Mouse (Mus musculus): ENCODE measurements around the gene Tpt1.
"Not testable (repeated sequence)": the region's sequence is repeated elsewhere in the genome, so short reads cannot be mapped to it uniquely, and the experiment has no call there.

Tpt1 gene

DNA sequence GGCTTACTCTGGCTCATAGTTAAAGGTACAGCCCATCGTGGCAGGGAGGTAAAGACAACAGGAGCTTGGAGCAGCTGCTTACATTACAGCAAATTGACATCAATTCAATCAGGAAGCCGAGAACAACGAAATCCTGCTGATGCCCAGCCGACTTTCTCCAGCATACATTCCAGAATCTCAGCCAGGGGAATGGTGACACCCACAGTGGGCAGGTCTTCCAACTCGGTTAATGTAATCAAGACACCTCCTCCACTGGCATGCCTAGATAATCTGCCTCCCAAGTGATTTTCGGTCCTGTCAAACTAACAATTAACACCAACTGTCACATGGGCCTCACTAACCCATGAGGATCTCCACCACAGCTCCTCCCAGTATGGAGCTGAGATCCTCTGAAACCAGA is 17.8 kb downstream of the Tpt1 start:
- ChIA-PET POLR2A (interaction anchor here (0.7 to 2.3 kb wide), 11 partner anchors 9 to 636 kb away, joined by 3 to 54 read pairs (median 4); partner anchors contain the start of gene Cog3 (in 1 of the 4)), CTCF (interaction anchor here in 1 of 4 experiments (0.5 kb wide), 1 partner anchor 137 kb away, joined by 7 read pairs; no protein-coding TSS in a partner anchor)

DNA sequence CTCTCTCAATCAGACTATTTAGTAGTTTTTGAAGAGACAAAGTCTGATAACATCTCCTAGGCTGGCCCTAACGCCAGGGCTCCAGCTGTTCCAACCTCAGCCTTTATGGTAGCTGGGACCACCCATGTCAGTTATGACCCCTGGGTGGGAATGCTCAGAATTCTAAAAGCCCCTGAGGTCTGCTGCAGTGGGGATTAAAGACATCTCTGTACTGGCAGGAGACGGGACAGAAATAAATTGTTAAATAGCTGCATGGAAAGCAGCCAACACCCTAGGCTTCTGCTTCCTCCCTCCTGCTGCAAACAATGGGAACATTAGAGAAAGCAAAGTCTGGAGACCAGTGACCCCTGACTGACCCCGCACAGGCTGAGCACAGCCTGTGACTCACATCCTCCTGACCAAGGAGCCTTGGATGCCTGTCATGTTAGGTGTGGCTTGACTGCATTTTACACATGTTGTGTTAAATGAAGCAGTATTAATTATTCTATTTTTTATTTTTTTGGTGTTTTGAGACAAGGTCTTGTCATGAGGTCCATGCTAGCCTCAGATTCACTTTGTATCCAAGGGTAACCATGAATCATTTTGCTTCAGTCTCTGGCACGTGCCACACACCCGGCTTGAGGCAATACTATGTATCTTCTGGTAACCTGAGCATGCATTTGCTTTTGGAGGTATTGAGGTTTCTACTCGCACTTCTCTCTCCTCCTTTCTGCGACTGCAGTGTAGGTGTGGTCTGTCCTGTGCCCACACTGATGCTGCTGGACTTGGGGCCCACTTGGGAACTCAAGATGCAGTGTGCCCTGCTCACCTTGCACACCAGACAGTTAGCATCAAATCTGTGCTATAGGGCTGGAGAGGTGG is 18.9 kb downstream of the Tpt1 start:
- POLR2A ChIA-PET: interaction anchor here in 3 of 4 experiments (0.7 to 2.3 kb wide), 12 partner anchors 10 to 597 kb away, joined by 3 to 54 read pairs (median 4); partner anchors contain the start of genes Cog3 (in 1 of the 3) and Tpt1 (in 1 of the 3)
- CTCF ChIA-PET: interaction anchor here in 1 of 4 experiments (0.5 to 1.0 kb wide), 2 partner anchors 108 to 219 kb away, joined by 3 read pairs; no protein-coding TSS in a partner anchor

DNA sequence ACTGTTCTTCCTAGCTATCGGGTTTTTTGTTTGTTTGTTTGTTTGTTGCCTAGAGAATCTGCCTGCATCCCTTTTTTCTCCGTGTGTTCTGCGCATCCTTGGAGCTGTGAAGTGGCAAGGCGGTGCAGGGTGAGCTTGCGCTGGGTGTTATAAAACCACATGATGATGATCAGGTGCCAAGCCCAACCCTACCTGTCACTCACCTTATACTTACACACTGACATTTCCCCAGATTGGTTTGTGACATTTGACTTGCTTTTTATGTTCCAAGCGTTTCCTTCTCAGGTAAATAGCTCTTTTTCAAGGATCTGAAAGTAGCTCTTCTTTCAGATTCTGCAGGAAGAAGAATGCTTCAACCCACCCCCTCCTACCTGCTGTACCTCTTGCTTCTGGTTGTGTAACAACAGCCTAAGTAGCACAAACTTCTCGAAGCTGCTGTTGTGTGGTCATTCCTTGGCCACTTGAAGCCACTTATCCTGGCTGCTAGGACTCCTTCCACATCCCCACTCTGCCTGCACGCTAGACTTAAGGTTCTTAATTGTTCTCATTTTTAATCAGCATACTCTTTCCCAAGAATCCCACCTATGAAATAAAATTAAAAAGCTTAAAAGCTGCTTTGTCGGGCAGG is 21.9 kb downstream of the Tpt1 start:
- ChIA-PET CTCF (interaction anchor here (0.6 to 1.3 kb wide), 4 partner anchors 10 to 209 kb away, joined by 3 to 6 read pairs (median 4); no protein-coding TSS in a partner anchor), POLR2A (interaction anchor here (0.6 to 1.3 kb wide), 12 partner anchors 9 to 624 kb away, joined by 3 to 4 read pairs (median 4); partner anchors contain the start of gene Slc25a30 (in 1 of the 4))

DNA sequence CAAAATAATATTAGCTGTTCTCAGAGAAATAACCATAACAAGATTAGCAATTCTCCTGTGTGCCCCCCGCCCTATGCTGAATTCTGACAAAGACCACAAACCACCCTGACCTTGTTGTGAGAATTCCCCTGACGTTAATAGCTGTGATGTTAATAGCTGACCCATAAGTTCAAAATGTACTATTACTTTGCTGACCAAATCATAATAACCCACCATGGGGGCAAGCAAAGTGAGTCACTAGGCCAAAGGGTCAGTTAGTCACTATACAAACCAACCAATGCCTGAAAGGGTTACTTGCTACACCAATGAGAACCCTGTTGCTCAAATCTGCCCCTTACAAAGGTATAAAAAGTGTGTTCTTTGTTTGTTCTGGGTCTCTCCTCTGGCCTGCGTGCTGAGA is 23.1 kb downstream of the Tpt1 start:
- POLR2A ChIA-PET: interaction anchor here in 2 of 4 experiments (0.6 to 4.5 kb wide), 2 partner anchors 20 to 563 kb away, joined by 4 to 29 read pairs; no protein-coding TSS in a partner anchor

DNA sequence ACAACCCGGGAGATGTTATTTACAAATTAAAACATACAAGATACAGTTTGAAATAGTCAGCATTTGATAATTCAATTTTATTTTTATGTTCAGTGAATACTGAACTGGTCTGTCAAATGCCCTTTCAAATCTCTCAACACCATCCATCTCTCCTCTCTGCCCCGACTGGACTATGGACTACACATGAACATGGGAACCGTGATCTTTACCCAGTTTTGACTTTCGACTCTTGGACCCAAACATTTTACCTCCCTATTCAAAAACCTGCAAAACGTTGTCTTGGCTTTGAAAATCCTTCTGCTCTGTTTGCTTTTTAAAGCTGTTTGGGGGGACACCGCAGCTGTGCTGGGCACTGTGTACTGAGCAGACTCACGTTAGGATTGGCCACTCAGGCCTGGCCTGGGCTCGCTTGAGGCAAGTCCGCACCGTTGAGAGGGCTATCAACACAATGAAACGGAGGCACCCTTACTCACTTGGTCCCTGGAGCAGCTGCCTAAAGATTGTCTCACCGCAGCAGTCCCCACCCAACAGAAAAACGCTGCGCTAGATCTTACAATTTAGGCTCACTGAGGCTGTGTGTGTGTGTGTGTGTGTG is 25.0 kb downstream of the Tpt1 start:
- ChIA-PET POLR2A (interaction anchor here in 2 of 4 experiments (0.5 to 4.5 kb wide), 7 partner anchors 9 to 352 kb away, joined by 3 to 29 read pairs (median 3); no protein-coding TSS in a partner anchor), CTCF (interaction anchor here (0.6 to 1.8 kb wide), 7 partner anchors 12 to 724 kb away, joined by 3 to 7 read pairs (median 5); no protein-coding TSS in a partner anchor)

More for the DNA sequence above, 23.1 kb downstream of the Tpt1 start:
- CTCF ChIA-PET: not testable (repeated sequence)

DNA sequence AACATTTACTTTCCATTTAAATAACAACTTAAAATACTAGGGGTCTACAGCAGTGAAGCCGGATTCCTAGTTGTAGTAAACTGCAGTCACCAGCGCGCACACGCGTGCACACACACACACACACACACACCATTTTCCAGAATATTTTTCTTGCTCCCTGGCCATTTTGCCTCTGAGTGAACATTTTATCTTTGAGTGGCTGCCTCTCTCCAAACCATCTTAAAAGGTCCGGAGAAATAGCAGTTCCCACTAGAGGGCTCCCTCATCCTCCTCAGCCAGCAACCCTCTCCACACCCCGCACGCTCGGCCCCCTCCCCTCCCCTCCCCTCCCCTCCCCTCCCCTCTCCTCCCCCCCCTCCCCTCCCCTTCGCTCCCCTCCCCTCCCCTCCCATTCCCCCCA is 25.7 kb downstream of the Tpt1 start:
- ChIA-PET POLR2A (interaction anchor here in 2 of 4 experiments (0.5 to 4.5 kb wide), 5 partner anchors 8 to 621 kb away, joined by 3 to 29 read pairs (median 3); no protein-coding TSS in a partner anchor), CTCF (interaction anchor here (0.6 to 1.8 kb wide), 13 partner anchors 29 to 891 kb away, joined by 3 to 14 read pairs (median 4); no protein-coding TSS in a partner anchor)

DNA sequence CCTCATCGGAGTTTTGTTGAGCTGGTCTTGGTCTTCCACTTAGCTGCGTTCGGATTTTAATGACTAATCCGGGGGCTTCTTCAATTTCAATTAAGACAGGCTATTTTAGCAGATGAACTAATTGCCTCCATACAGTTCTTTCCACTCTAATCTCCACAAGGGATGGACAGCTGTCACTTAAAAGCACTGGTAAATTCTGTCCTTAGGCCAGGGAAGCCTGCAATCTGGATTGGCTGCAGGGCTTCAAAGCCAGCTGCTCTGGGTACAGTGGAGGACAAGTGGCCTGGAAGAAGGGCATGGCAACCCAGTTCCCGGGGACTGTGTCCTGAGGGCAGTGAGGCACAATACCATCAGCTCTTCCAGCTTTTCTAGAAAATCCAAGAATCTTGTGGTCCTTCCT is 26.2 kb downstream of the Tpt1 start:
- ChIA-PET CTCF (interaction anchor here (0.5 to 1.8 kb wide), 33 partner anchors 10 to 891 kb away, joined by 3 to 14 read pairs (median 4); no protein-coding TSS in a partner anchor), POLR2A (interaction anchor here in 2 of 4 experiments (0.6 to 4.5 kb wide), 5 partner anchors 15 to 621 kb away, joined by 3 to 29 read pairs (median 3); partner anchors contain the start of gene Slc25a30 (in 1 of the 2))

DNA sequence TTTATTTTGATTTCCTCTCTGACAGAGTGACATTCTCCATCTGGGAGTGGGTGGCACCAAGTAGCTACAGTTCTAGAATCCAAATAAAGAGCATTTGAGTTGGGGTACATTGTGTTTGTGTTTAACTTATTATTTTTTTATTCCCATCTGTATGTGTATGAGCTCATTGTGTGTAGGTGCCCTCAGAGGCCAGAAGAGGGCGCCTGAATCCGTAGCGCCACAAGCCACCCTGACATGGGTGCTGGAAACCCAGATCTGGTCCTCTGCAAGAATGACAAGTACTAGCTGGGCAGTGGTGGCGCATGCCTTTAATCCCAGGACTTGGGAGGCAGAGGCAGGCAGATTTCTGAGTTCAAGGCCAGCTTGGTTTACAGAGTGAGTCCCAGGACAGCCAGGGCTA is 26.9 kb downstream of the Tpt1 start:
- ChIA-PET CTCF (interaction anchor here (0.5 to 1.8 kb wide), 32 partner anchors 9 to 597 kb away, joined by 3 to 14 read pairs (median 4); no protein-coding TSS in a partner anchor), POLR2A (interaction anchor here in 2 of 4 experiments (0.6 to 4.5 kb wide), 4 partner anchors 16 to 456 kb away, joined by 3 to 29 read pairs (median 10); partner anchors contain the start of gene Slc25a30 (in 1 of the 2))

DNA sequence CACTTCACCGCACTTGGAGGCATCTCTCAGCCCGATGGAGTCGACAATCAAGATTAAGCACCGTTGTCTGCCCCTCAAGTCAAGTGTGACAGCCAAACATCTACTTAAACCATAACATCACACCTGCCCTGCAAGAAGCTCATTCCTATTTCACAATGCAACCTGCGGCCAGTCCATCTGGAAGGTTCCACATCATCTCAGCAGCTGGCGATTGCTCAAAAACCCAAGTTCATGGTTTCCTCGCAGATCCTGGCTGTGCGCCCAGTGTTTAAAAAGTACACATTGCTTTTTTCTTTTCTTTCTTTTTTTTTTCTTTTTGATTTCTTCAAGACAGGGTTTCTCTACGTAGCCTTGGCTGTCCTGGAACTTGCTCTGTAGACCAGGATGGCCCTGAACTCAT is 28.7 kb downstream of the Tpt1 start:
- CTCF ChIA-PET: no interaction called here
- POLR2A ChIA-PET: interaction anchor here in 2 of 4 experiments (0.7 to 1.9 kb wide), 4 partner anchors 15 to 488 kb away, joined by 3 to 4 read pairs (median 4); no protein-coding TSS in a partner anchor

DNA sequence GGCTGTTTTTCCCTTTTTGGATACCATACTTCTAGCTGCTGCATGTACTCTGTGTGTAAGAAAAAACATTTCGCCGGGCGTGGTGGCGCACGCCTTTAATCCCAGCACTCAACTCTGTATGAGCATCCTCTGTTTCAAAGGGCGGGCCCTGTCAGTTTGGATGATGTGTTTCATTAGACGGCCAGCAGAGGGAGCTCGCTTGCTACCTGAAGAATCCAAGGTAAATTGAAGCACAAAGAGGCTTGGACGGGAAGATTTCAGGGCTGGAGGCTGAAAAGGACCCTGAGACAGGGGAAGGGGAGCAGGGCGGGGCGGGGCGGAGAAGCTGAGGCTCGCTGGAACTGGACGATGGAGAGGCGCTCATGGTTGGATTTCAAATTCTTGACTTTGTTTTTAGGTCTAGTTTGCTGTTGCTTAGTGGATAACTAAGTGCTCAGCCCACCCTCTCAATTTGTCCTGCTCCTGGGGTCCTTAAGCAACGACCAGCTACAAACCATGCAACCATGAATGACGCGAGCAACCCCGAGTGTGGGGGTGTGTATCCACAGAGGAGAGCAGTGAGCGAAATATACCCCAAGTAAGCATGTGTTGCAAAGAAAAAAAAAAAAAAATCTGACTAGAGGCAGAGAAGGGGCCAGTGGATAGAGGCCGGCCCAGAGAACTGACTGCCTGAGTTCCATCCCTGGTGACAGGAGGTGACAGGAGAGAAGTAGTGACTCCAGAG is 31.6 kb downstream of the Tpt1 start:
- ChIA-PET CTCF (interaction anchor here (0.6 to 2.0 kb wide), 31 partner anchors 9 to 698 kb away, joined by 3 to 15 read pairs (median 3); no protein-coding TSS in a partner anchor), POLR2A (interaction anchor here in 2 of 4 experiments (0.6 to 2.1 kb wide), 13 partner anchors 9 to 202 kb away, joined by 3 to 6 read pairs (median 4); no protein-coding TSS in a partner anchor)

DNA sequence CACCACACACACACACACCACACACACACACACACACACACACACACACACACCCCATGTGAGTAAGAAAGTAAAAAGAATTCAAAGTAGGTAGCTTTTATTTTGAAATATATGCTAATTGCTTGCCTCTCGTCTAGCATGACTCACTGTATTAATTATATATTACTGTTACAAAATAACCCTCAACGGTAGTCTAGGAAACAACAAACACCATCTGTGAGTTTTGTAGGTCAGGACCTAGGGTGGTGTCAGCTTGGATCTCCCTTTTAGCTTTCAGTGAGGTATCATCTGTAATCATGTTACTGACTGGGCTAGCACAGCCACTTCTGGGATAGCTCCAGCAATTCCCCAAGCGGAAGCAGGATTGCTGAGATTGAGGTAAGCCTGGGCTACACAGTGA is 32.4 kb downstream of the Tpt1 start:
- CTCF ChIA-PET: interaction anchor here (0.6 to 2.0 kb wide), 17 partner anchors 8 to 561 kb away, joined by 3 to 15 read pairs (median 4); no protein-coding TSS in a partner anchor
- POLR2A ChIA-PET: interaction anchor here in 1 of 4 experiments (0.6 to 1.5 kb wide), 4 partner anchors 15 to 198 kb away, joined by 3 to 6 read pairs (median 3); no protein-coding TSS in a partner anchor

DNA sequence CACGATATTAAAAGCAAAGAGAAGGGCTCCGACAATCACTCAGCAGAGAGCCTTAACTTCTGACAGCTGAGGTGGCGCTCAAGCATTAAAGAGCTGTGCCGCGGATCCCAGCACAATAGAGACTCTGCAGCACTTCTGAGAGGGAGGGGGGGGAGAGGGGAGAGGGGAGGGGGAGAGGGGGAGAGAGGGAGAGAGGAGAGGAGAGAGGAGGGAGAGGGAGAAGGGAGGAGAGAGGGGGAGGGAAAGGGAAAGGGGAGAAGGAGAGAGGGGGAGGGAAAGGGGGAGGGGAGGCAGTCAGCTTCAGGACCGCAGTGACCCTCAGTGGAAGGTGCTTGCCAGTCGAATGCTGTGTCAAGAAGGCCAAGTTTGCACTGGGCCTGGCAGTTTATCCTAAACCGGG is 34.1 kb downstream of the Tpt1 start:
- ChIA-PET CTCF (interaction anchor here (0.6 to 2.1 kb wide), 7 partner anchors 15 to 1999 kb away, joined by 3 to 8 read pairs (median 4); no protein-coding TSS in a partner anchor), POLR2A (interaction anchor here in 3 of 4 experiments (0.6 to 1.4 kb wide), 9 partner anchors 9 to 575 kb away, joined by 3 to 5 read pairs (median 4); partner anchors contain the start of gene Kctd4 (in 1 of the 3))

DNA sequence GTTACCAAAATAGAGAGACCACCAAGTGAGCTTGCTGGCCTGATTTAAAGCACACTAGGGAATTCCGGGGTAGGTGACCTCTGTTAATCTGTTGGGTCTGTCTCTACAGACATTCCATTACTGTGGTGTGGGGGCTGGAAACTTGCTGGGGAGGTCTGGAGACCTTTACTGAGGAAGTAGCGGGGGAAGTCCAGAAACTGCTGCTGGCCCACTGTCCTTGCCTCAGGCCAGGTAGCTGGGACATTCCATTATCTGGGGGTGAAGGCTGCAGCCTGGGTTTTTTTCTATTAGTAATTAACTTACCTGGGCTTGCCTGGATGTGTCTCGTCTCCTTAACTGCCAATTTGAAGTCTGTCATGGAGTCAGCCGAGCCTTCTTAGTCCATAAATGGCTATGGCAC is 37.0 kb downstream of the Tpt1 start:
- CTCF ChIA-PET: interaction anchor here in 3 of 4 experiments (0.6 to 1.4 kb wide), 3 partner anchors 10 to 196 kb away, joined by 4 to 6 read pairs (median 4); no protein-coding TSS in a partner anchor
- POLR2A ChIA-PET: interaction anchor here in 2 of 4 experiments (0.6 to 1.8 kb wide), 4 partner anchors 9 to 203 kb away, joined by 3 to 5 read pairs (median 4); no protein-coding TSS in a partner anchor

DNA sequence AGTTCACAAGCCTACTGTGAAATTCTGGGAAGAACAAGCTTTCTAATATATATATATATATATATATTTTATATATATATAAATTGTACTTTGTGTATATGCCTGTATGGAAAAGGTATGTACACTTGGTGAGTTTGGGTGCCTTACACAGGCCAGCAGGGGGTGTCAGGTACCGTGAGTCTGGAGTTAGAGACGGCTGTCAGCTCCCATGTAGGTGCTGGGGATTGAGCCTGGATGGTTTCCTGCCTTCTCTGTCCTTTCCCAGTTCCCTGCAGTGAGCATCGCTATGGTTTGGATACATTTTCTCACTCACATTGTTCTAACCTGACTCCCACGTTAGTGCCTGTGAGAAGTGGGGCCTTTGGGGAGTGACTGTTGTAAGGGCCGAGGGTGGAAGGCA is 38.4 kb downstream of the Tpt1 start:
- POLR2A ChIA-PET: interaction anchor here in 3 of 4 experiments (0.7 to 1.6 kb wide), 4 partner anchors 14 to 228 kb away, joined by 3 read pairs; partner anchors contain the start of genes Gpalpp1 (in 1 of the 3) and Nufip1 (in 1 of the 3)
- CTCF ChIA-PET: interaction anchor here in 3 of 4 experiments (0.6 to 1.7 kb wide), 6 partner anchors 51 to 994 kb away, joined by 3 to 10 read pairs (median 8); no protein-coding TSS in a partner anchor

DNA sequence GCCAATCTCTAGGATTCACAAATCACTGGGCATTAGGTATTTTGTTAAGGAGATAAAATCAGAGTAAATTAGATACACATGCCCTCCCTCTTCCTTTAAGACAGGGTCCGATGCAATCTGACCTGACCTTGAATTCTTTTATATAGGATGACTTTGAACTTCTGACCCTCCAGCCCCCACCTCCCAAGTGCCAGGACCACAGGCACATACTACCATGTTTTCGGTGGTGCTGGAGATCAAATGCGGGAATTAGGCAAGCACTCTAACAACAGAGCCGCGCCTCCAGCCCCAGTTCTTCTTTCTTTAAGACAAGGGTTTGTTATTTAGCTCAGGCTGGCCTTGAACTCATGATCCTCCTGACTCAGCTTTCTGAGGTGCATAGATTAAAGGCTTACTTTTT is 39.0 kb downstream of the Tpt1 start:
- ChIA-PET POLR2A (interaction anchor here in 2 of 4 experiments (1.1 to 1.6 kb wide), 3 partner anchors 13 to 193 kb away, joined by 3 read pairs; no protein-coding TSS in a partner anchor), CTCF (interaction anchor here in 3 of 4 experiments (0.7 to 1.7 kb wide), 5 partner anchors 51 to 200 kb away, joined by 3 to 10 read pairs (median 7); no protein-coding TSS in a partner anchor)

DNA sequence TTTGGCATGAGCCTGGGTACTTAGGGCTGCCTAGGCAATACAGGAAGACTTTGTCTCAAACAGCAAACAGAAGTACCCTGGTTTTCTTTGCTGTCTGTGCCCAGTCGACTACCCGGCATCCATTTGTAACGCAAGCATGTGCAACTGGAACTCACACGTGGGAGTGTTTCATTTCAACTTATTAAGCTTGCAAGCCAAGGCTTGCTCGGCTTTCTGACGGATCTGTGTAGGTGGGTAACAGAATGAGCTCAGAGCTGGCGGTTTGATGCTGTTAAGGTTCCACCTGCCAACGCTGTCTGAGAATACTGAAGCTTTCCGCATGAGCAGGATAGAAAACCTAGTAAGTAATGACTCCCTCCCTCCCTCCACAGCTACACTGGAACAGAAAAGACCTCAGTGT is 47.2 kb downstream of the Tpt1 start:
- ChIA-PET CTCF (interaction anchor here in 1 of 4 experiments (0.6 kb wide), 1 partner anchor 246 kb away, joined by 3 read pairs; no protein-coding TSS in a partner anchor), POLR2A (interaction anchor here in 2 of 4 experiments (0.9 to 1.3 kb wide), 3 partner anchors 8 to 184 kb away, joined by 3 read pairs; no protein-coding TSS in a partner anchor)

All from embryonic stem cell, embryonic (primary cell).